Mouse (Mus musculus) stomach, embryonic 15.5 days (tissue): ENCODE results near the gene Fam173a. TPM values are rescaled to one million over a fixed set of nuclear protein-coding genes. Genes with fewer than 3 reads are reported as not detected.

Experiments used
- ATAC-seq: fragments of 200-750 bp; cut with Nextera tagmentation; 2 replicates; pipeline ENCODE4 v1.8.0; 2017; ENCODE audit warnings: low read depth, moderate number of reproducible peaks, moderate TSS enrichment; ENCODE audit not compliant: insufficient read depth, low FRiP score
- H3K27ac ChIP-seq: fragments of 300-500 bp; sonication (generic); 2 replicates; pipeline ENCODE4 v1.5.1; 2015; ENCODE audit warnings: mild to moderate bottlenecking, inconsistent platforms
- H3K27me3 ChIP-seq: fragments of 300-500 bp; sonication (generic); replicated peaks from 2 replicates; pipeline ENCODE4 v1.6.1; 2015; ENCODE audit warnings: inconsistent platforms
- H3K36me3 ChIP-seq: fragments of 300-500 bp; sonication (generic); 2 replicates; pipeline ENCODE4 v1.6.1; 2015; ENCODE audit warnings: inconsistent platforms
- H3K4me1 ChIP-seq: fragments of 300-500 bp; sonication (generic); 2 replicates; pipeline ENCODE4 v1.6.1; 2015; ENCODE audit warnings: inconsistent platforms
- H3K4me2 ChIP-seq: fragments of 300-500 bp; sonication (generic); 2 replicates; pipeline ENCODE4 v1.6.1; 2015; ENCODE audit warnings: mild to moderate bottlenecking, inconsistent platforms
- H3K4me3 ChIP-seq: fragments of 300-500 bp; sonication (generic); replicated peaks from 2 replicates; pipeline ENCODE4 v1.5.1; 2015; ENCODE audit warnings: inconsistent platforms
- H3K9ac ChIP-seq: fragments of 300-500 bp; sonication (generic); 2 replicates; pipeline ENCODE4 v1.6.1; 2015; ENCODE audit warnings: inconsistent platforms
- H3K9me3 ChIP-seq: fragments of 300-500 bp; sonication (generic); 2 replicates; pipeline ENCODE4 v1.6.1; 2016; ENCODE audit warnings: inconsistent platforms
- WGBS: fragments of 180-500 bp; shearing (Covaris S2); methylation state at CpG from one replicate; pipeline ENCODE4 v1.1.7; 2015; 5-methylcytosine and 5-hydroxymethylcytosine counted together
- polyA plus RNA-seq: library from polyadenylated mRNA; unstranded; fragments of >200 nt; fragmentation: Nextera tagmentation; extraction: Ambion mirVana; gene quantifications from 2 replicates; pipeline ENCODE4 v1.2.1, GENCODE M21; 2015

Gene Fam173a
- polyA plus RNA-seq, 1 experiment from 2014 or later = 99.3 TPM

DNA sequence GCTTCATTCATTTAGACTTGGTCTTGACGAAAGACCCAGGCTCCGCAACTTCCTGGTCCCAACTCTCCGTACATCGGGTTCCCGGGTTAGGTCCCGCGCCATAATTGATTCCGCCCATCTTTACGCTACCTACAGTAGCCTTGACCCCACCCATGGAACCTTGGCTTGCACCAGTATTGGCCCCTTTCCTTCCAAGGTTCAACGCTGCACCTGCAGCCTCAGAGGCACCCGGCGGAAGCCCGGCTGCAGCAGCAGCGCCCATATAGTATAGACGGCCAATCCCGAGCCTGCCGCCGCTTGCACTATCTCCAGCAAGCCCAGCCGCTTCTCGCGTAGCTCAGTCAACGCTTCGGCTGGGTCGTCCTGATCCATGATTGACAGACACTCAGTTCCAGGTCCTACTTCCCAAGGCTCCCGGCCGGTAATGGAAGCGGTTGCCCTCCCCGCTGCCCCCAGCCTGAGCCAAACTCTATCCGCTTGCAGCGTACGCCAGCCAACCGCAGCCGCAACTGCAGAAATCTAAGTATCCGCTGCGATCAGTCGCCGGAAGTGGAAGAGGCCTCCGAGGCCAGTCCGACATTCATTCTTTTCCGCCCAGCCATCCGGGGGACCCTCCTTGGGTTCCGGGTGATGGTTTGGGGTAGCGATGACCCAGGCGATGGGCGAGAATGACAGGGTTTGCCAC is 716 bp downstream of the Fam173a start:
- Histone ChIP-seq H3K4me2 (peak overlapping the region; percentile 79), H3K9ac (peak overlapping the region; percentile 33), H3K4me3 (peak overlapping the region; percentile 74), H3K4me1 (peaks cover 36% of the 10 kb centered on the region), H3K27me3 (no peaks in the 10 kb centered on the region), H3K9me3 (no peaks in the 10 kb centered on the region), H3K36me3 (no peaks in the 10 kb centered on the region), H3K27ac (peak overlapping the region; percentile 95)
- under 1% methylated on average over 45 of the region's 45 CpGs for WGBS
- ATAC-seq = peak; percentile 52

DNA sequence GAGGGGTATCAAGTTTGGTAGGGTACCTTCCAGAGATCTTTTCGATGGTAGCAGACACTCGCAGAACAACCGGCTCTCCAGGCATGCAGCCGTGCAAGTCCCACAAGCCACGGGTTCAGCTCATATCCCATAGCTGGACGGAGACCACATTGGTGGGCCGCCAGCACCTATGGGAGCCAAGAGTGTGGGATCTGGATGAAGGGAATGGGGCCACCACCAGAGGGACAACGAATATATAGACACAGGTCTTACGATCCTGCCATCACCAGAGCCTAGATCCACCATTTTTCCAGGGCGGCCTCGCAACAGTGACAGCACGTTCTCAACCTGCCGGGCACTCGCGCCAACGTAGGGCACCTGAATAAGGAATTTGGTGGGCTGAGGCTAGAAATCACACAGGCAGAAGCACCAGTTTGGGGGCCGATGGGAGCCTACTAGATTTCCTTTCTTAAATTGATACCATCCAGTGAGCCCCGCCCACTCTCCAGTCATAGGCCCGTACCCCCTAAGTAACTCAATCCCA is 1.3 kb downstream of the Fam173a start:
- Histone ChIP-seq H3K9me3 (no peaks in the 10 kb centered on the region), H3K27me3 (no peaks in the 10 kb centered on the region), H3K36me3 (no peaks in the 10 kb centered on the region), H3K9ac (peak overlapping the region; percentile 33), H3K4me2 (peak overlapping the region; percentile 79), H3K4me1 (peaks cover 34% of the 10 kb centered on the region), H3K27ac (peak overlapping the region; percentile 95), H3K4me3 (peak overlapping the region; percentile 74)
- WGBS = 25% methylated on average over 19 of the region's 19 CpGs
- 0 out of 2 replicates have a peak, but pooled peaks have one; percentile 4 for ATAC-seq

DNA sequence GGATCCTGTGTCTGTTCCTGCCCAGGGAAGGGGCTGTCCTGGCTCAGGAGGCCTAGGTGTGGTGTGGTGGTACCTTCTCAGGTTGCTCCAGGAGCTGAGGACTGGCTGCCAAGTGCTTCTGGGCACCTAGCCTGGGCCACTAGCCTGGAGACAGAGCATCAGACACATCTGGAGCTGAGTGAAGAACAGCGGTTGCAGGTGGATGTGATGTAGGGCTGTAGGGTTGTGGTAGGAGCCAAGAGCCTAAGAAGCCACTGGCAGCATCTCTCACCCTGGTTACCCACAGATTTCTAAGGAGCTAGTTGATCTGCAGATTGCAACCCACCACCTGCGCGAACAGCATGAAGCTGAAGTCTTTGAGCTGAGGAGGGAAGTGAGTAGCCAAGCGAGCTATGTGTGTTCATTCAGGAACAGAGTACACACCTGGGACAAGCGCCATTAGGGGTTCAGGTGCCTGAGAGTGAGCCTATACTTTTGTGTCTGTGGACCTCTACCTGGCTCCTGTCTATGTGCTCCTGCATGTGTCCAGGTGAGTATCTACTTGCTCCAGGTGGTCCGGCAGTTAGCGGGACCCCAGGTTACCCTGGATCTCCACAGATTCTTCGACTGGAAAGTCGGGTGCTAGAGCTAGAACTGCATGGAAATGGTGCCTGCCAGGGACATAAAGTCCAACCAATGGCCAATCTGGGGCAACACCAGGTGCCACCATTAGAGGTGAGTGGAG is 5.8 kb downstream of the Fam173a start:
- WGBS = 90% methylated on average over 9 of the region's 9 CpGs
- no peak for ATAC-seq
- peaks cover 37% of the 10 kb centered on the region for H3K4me1 ChIP-seq
- H3K36me3 ChIP-seq = peaks cover 10% of the 10 kb centered on the region
- H3K4me2 ChIP-seq = no peak overlapping the region
- H3K27ac ChIP-seq = no peak overlapping the region
- H3K27me3 ChIP-seq = no peaks in the 10 kb centered on the region
- no peak overlapping the region for H3K9ac ChIP-seq
- no peaks in the 10 kb centered on the region for H3K9me3 ChIP-seq
- H3K4me3 ChIP-seq = no peak overlapping the region

DNA sequence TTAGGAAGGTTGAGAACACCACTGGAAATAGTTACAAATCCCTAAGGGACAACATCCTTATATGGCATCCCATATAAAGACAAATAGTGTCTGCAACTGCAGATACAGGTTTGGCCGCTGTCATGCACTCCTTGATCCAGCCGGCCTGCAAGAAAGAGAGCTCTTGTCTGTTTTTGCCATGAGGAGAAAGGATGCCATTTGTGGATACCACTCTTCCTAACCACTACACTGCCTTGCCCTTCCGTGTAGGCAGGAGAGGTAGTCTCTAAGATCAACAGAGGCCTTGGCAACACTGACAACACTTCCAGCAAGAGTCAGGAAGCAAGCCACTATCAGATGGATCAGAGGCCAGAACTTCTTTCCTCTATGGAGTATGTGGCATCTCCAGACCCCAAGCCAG is 6.4 kb downstream of the Fam173a start, which contains the start of gene Ccdc78:
Gene Ccdc78, plus strand, starts transcription at position 301 of the 400 bp plus-strand sequence.
- Histone ChIP-seq H3K27me3 (no peaks in the 10 kb centered on the region), H3K9me3 (no peaks in the 10 kb centered on the region), H3K9ac (peak within 1 kb of the TSS; percentile 60), H3K4me1 (peaks cover 32% of the 10 kb centered on the region), H3K36me3 (peaks cover 16% of the 10 kb centered on the region), H3K27ac (peak within 1 kb of the TSS; percentile 92), H3K4me2 (peak within 1 kb of the TSS; percentile 86), H3K4me3 (peak within 1 kb of the TSS; percentile 82)
- ATAC-seq = no peak
- WGBS = 82% methylated on average over 3 of the region's 3 CpGs

DNA sequence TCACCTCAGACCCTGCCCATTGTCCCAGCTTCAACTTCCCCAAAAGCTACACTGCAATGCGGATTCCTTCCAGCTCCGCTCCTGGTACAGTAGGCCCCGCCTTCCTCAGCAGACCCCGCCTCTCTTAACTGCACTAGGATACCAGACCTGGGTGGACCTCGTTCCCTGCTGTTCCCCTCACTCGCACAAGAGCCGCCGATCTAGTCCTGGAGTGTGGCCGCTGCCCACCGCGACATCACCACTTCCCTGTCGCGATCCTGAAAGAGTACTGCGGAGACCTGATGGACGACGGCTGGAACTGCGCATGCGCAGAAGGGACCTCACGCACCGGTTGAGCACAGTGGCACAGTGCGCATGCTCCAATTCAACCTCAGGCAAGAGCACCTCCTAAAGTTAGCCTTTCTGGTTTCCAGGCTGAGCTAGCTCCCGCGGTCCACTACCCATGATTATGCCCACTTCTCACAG is 7.4 kb downstream of the Fam173a start, which contains the start of gene Haghl:
Gene Haghl, minus strand, starts transcription at position 393 of the 465 bp plus-strand sequence.
- ATAC-seq = peak; percentile 86
- H3K4me3 ChIP-seq = peak within 1 kb of the TSS; percentile 82
- peak within 1 kb of the TSS; percentile 86 for H3K4me2 ChIP-seq
- H3K9me3 ChIP-seq = no peaks in the 10 kb centered on the region
- H3K27ac ChIP-seq = peak within 1 kb of the TSS; percentile 92
- no peaks in the 10 kb centered on the region for H3K27me3 ChIP-seq
- peaks cover 25% of the 10 kb centered on the region for H3K4me1 ChIP-seq
- peaks cover 25% of the 10 kb centered on the region for H3K36me3 ChIP-seq
- H3K9ac ChIP-seq = peak within 1 kb of the TSS; percentile 60
- under 1% methylated on average over 23 of the region's 23 CpGs for WGBS

DNA sequence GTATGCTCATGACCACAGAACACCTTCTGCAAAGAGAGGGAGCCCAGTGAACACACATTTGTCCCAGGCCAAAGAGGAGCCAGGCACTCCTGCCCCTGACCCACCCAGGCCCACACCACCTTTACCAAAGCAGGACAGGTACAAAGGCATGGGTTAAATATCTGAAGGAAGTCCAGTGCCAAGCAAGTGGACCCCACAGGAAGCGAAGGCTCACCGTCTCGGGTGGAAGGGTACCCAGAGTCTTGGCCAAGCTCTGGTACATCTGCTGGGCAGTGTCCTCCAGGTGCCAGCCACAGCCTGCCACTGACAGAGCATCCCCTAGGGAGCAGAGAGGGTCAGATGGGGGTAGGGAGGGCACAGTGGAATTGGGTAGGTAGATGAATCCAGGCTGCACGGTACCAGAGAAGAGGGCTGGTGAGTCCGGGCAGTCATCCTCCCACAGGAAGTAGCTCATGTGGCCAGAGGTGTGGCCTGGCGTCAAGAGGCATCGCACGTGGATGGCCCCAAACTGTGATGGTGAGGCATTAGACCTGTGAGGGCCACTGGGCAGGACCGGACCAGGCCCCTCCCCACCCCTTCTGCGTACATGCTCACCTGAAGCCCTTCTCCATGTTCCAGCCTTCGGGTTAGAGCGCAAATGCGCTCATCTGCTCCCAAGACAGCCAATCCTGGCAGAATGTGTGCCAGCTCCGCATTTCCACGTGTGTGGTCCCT is 8.7 kb downstream of the Fam173a start:
- H3K9ac ChIP-seq = peak overlapping the region; percentile 60; the same call in 1 of the 2 replicates

DNA sequence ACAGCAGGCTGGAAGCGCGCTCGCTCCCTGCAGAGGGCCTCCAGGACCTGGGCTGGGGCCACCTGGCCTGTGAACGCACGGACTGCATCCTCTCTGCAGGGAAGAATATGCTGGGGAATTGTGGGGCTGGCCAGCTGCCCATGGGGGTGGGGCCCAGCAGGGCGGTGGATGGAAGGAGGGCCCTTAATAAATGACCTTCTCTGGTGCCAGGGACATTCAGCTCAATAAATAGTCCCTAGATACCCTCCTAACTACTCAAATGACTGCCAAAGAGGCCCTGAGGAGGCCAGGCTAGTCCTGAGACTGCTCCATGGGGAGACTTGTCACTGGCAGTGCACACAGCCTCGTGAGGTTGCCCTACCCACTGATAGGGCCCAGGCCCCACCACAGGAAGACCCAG is 9.6 kb downstream of the Fam173a start:
- peaks cover 26% of the 10 kb centered on the region for H3K36me3 ChIP-seq
- no peaks in the 10 kb centered on the region for H3K27me3 ChIP-seq
- no peak overlapping the region for H3K4me3 ChIP-seq
- no peak overlapping the region for H3K4me2 ChIP-seq
- 72% methylated on average over 7 of the region's 7 CpGs for WGBS
- ATAC-seq = no peak
- no peaks in the 10 kb centered on the region for H3K9me3 ChIP-seq
- no peak overlapping the region for H3K9ac ChIP-seq
- no peak overlapping the region for H3K27ac ChIP-seq
- peaks cover 25% of the 10 kb centered on the region for H3K4me1 ChIP-seq

More for the DNA sequence above, 8.7 kb downstream of the Fam173a start:
- peak overlapping the region; percentile 86 for H3K4me2 ChIP-seq
- no peaks in the 10 kb centered on the region for H3K27me3 ChIP-seq
- peaks cover 26% of the 10 kb centered on the region for H3K36me3 ChIP-seq
- ATAC-seq = no peak
- peaks cover 25% of the 10 kb centered on the region for H3K4me1 ChIP-seq
- no peak overlapping the region for H3K27ac ChIP-seq
- H3K4me3 ChIP-seq = peak overlapping the region; percentile 82
- no peaks in the 10 kb centered on the region for H3K9me3 ChIP-seq
- WGBS = 73% methylated on average over 15 of the region's 15 CpGs

GRCm38 (mm10) chr17:25781339-25781738 is 11.4 kb downstream of the Fam173a start:
- Histone ChIP-seq H3K27ac (no peak overlapping the region), H3K4me3 (no peak overlapping the region), H3K9me3 (no peaks in the 10 kb centered on the region), H3K4me1 (peaks cover 25% of the 10 kb centered on the region), H3K36me3 (peaks cover 26% of the 10 kb centered on the region), H3K27me3 (no peaks in the 10 kb centered on the region), H3K4me2 (no peak overlapping the region), H3K9ac (no peak overlapping the region)
- WGBS = 75% methylated on average over 6 of the region's 6 CpGs
- ATAC-seq = no peak

DNA sequence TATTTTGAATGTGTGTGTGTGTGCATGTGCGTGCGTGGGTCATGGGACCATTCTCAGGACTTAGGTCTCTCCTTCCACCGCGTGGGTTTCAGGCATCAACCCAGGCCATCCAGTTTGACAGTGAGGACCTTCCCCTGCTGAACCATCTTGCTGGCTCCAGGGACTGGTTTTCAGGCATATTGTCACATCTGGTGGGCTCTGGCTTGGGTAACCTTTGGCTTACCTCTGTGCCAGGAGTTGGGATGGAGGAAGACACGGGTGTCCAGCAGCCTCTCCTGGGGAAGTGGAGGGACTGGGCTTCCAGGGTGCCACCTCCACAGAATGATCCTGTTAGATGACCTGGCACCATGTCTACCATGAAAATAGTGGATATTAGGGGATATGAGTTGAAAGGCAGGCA is 14.8 kb downstream of the Fam173a start:
- H3K36me3 ChIP-seq = peaks cover 26% of the 10 kb centered on the region

GRCm38 (mm10) chr17:25775318-25776062 is 17.2 kb downstream of the Fam173a start:
- Histone ChIP-seq H3K4me3 (no peak overlapping the region), H3K27me3 (no peaks in the 10 kb centered on the region)
- ATAC-seq = no peak

More for the DNA sequence above, 14.8 kb downstream of the Fam173a start:
- H3K9ac ChIP-seq = no peak overlapping the region
- no peak overlapping the region for H3K4me3 ChIP-seq
- 95% methylated on average over 5 of the region's 5 CpGs for WGBS
- no peak overlapping the region for H3K27ac ChIP-seq
- no peaks in the 10 kb centered on the region for H3K27me3 ChIP-seq
- no peak for ATAC-seq
- peaks cover 13% of the 10 kb centered on the region for H3K4me1 ChIP-seq
- H3K4me2 ChIP-seq = no peak overlapping the region
- H3K9me3 ChIP-seq = no peaks in the 10 kb centered on the region

More at GRCm38 (mm10) chr17:25775318-25776062, 17.2 kb downstream of the Fam173a start:
- 69% methylated on average over 10 of the region's 10 CpGs for WGBS
- peaks cover 2% of the 10 kb centered on the region; the same call in 1 of the 2 replicates for H3K36me3 ChIP-seq
- no peaks in the 10 kb centered on the region for H3K9me3 ChIP-seq
- H3K27ac ChIP-seq = no peak overlapping the region
- H3K4me2 ChIP-seq = no peak overlapping the region
- H3K9ac ChIP-seq = no peak overlapping the region
- peaks cover 10% of the 10 kb centered on the region for H3K4me1 ChIP-seq
